Mouse (Mus musculus) gastrocnemius, adult 8-10 months (tissue): ENCODE measurements around the gene Mdc1. TPM values are rescaled to one million over a fixed set of nuclear protein-coding genes. Genes with fewer than 3 reads are reported as not detected.
A peak's percentile ranks its signal among the peaks of the same experiment; 100 is the strongest.

ENCODE experiments used
- DNase-seq, 2 experiments: peaks; one replicate each; pipeline ENCODE4 v3.0.0; 2022; ENCODE audit warnings: low spot score in 2 of 2
- total RNA-seq, 4 experiments: library from RNA; stranded (reverse); gene quantifications; 2 replicates each; pipeline ENCODE4 v1.2.4; 2022

Mdc1 gene
- 1 to 10 TPM; 3.2 to 5.0 (median 4.0) TPM for total RNA-seq

GRCm38 (mm10) chr17:35841076-35841950, at the start of gene Mdc1:
Mdc1 (plus strand) TSS chr17:35841515.
- peak; percentile 100 for DNase-seq

DNA sequence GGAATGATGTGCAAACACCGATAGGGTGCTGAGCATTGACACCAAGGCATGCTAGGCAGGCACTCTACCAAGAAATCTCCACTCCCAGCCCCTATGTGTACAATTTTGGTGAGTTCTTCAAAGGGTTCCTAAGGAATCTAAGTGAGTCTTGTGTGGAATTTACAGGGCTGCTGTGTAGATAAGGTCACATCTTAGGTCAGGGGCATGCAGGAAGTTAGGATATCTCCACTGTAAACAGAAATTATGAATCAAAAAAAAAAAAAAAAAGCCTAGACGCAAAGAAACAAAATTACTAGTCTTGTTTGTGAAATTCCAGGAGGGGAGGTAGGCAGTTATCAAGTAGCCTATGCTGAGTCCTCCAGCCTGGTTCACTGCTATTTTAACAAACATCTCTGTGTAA, 48.5 kb upstream of the Mdc1 start:
- no peak for DNase-seq

GRCm38 (mm10) chr17:35795099-35795498, 46.2 kb upstream of the Mdc1 start:
- DNase-seq, result no peak

DNA sequence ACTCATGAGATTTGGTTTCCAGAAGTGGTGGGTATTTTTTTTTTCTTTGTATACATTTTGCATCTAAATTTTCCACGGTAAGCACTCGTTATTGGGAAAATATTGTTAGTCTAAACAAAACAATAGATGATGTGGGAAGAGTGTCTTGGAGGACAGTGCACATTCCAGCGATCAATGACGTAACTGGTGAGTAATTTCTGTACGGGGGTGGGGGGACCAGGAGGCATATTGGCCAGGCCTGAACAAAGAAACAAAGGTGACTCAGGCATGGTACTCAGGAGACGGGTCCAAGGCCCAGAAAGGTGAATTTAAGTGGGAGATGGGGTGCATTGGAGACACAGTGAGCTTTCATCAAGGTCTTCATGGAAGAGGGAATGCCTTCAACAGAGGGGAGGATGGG, 45.7 kb upstream of the Mdc1 start:
- no peak for DNase-seq

- no peak for DNase-seq
Observed at GRCm38 (mm10) chr17:35796835-35797234, 44.5 kb upstream of the Mdc1 start.

DNA sequence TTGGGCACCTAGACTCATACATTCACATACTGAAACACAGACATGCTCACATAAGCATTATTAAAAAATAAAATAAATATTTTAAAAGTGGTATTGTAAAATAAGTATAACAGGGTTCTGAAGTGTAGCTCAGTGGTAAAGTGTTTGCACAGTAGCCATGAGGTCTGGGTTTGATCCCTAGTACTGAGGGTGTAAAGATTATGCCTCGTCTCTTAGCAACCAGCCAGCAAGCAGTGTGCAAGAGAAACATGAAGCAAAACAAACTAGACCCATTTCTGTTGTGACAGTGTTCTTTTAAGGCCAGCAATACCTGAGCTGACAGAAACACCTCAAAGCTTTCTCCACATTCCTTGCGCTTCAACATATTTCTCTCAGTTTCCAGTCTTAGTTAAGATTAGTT, 40.4 kb upstream of the Mdc1 start:
- DNase-seq, result no peak

GRCm38 (mm10) chr17:35803020-35803419, 38.3 kb upstream of the Mdc1 start:
- no peak for DNase-seq

GRCm38 (mm10) chr17:35803858-35804399, 37.4 kb upstream of the Mdc1 start:
- DNase-seq, result no peak

DNA sequence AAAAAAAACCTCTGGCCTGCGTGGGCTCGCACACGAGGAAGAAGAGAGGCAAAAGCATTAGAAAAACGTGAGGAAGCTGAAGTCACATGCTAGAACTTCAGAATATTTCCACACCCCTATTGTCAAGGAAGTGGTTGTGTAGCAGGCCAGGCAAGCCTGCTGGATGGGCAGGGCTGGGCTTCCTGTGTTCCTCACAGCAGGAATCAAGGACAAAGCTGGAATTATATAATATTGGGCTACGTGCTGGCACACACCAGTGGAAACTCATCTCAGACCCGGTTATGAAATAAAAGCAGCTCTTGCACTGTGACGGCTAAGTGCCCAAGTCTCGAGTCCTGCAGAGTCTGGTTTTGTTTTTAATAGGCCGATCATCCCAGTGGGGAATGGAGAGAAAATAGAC, 33.2 kb upstream of the Mdc1 start:
- DNase-seq, result peak; percentile 49 to 72

GRCm38 (mm10) chr17:35809395-35809794, 31.9 kb upstream of the Mdc1 start:
- DNase-seq, result no peak

DNA sequence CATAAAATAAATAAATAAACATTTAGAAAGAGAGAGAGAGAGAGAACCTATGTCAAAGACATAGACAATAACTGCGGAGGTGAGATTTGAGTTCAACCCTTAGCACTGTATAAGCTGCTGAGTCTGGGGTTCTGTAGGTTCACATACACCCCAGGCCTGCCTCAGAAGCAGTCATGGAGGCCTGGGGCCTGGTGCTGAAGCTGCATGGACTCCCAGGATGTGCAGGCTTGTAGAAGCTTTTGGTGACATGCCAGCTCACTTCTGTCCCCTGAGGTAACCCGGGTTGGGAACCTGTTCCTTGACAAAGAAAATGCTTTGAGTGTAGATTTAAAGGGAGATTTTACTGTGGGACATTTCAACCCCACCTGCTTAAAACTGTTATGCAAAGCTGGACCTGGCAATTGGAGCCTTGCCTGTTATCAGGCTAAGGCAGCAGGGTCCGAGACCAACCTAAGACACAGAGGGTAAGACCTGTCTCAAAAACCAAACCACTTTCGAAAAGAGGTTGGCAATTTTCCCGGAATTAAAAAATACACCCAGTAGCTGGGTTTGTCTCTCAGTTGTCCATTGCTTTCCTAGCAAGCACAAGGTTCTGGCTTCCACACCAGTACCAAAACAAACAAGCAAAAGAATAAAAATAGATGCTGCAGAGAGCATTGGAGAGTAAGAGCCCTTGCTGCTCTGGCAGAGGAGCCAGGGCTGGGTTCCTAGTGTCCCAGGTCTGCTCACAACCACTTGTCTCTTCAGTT, 30.2 kb upstream of the Mdc1 start:
- DNase-seq, result no peak

- DNase-seq, result no peak
Observed at GRCm38 (mm10) chr17:35812307-35812706, 29.0 kb upstream of the Mdc1 start.

DNA sequence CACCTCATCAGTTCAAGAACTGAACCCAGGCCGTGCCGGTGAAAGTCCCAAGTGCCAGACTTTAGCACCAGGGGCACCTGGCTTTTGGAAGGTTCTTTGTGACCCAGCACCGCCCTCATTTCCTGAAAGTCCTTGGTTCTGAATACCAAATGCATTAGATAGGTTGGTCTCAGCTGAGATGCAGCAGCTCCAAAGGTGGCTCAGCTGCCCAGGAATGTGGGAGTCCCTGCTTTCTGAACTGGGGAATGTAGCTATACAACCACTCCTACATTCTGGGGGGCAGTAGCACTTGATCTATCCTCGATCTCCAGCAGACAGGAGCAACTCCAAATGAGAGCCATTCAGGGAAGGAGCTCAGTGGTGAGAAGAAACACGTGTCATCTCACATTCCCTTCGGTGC, 28.6 kb upstream of the Mdc1 start:
- DNase-seq, result no peak

DNA sequence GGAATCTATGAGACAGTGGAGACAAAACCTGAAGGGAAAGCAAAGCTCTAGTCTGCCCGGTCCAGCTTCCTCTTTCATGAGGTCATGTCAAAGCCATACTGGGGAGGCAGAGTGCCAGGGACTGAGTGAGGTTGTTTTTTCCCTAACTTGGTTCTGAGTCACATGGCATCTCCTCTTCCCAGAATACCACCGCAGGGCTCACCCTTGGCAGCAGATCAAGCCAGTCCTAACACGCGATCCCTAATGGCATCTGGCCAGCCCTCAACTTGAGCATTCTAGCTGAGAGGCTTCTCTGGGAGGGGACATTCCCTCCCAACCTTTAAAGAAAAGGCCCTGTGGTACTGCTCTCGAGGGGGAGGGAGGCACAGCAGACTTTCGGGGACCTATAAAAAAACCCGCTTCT, 28.1 kb upstream of the Mdc1 start:
- peak; percentile 96 for DNase-seq

GRCm38 (mm10) chr17:35813653-35814052, 27.7 kb upstream of the Mdc1 start:
- DNase-seq, result no peak

DNA sequence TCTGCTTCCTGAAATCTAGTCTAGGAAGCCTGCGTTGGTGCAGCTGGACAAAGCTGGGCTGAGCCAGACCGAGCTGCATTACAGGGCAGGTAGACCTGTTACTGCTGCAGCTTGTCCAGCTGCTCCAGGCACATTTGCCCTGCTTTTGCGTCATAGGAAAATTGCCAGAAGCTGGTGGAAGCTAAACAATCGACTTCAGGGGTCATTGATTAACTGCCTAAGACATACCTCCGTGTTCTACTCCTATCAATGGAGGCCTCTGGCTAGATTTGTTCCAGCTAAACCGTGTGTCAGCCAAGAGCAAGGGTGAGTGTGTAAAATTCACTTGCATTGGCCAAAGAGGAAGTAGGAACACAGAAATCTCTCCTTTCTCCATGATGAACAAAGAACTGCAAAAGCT, 26.6 kb upstream of the Mdc1 start:
- DNase-seq, result no peak

- no peak for DNase-seq
Observed at GRCm38 (mm10) chr17:35815836-35816235, 25.5 kb upstream of the Mdc1 start.

GRCm38 (mm10) chr17:35816686-35817085, 24.6 kb upstream of the Mdc1 start:
- DNase-seq, result no peak

DNA sequence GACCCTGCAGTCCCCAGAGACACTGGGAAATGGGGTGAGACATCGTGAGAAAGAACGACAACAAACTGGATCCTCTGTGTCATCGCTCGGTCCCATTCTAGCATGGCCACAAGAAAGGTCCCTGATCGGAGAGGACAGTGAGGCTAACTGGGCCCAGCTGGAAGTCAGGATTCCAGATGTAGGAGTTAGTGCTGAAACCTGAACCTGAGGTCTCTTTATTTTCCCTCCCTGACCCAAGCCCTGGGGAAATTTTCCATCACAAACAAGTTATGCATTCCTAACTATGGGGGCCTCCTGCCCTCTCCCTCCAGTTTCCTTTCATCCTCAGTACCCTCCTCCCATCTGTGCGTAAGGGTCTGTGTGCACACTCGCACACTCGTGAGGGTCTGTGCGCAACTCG, 24.1 kb upstream of the Mdc1 start:
- DNase-seq, result no peak

DNA sequence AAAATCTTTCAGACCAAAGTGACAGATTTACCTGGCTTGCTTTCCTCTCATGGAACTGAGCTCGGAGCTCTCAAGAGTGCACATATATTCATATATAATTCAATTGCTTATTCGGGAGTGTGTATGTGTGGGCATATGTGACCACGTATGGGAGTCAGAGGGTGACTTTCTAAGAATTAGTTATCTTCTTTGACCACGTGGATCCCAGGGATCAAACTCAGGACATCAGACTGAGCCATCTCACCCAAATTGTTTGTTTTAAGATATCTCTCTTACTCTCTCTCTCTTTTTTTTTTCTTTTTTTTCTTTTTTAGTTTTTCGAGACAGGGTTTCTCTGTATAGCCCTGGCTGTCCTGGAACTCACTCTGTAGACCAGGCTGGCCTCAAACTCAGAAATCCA, 21.2 kb upstream of the Mdc1 start:
- DNase-seq, result no peak

DNA sequence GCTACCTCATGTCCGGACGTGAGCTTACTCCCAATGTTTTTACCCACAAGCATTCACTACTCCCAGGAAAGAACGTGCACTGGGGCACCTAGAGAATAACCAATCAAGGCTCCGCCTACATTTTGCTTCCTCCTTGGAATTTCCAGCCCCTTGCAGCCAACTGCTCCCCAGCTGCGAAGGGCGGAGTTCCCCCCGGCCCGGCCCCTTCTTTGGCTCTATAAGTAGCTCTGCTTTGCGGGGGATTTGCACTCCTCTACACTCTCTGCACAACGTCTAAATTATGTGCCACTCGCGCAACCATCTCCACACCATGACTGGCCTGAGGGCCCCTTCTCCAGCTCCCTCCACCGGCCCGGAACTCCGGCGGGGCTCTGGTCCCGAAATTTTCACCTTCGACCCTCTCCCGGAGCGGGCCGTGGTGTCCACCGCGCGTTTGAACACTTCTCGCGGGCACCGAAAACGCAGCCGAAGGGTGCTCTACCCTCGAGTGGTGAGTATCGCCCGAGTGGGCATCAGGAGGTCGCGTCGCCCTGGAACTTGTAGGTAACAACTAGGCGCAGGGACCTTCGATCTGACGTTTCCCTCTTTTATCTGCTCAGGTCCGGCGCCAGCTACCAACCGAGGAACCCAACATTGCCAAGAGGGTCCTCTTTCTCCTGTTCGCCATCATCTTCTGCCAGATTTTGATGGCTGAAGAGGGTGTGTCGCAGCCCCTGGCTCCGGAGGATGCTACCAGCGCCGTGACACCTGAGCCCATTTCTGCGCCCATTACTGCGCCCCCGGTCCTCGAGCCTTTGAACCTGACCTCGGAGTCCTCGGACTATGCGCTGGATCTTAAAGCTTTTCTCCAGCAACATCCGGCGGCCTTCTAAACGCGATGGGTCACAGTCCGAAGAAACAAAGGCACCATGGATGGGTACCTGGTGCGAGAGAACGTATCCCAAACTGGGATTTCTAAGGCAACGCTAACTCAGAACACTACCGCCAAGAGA, 19.6 kb upstream of the Mdc1 start, which contains the start of gene Ier3:
Gene Ier3 (plus strand): TSS at position 246 of the 992 bp plus-strand sequence.
- peak; percentile 82 for DNase-seq
